Mouse (Mus musculus): Measurements from ENCODE around the gene App. TPM values are rescaled to one million over a fixed set of nuclear protein-coding genes. Genes with fewer than 3 reads are reported as not detected.

Gene App
- polyA plus RNA-seq, 1 experiment from 2014 or later: 31.3 TPM

DNA sequence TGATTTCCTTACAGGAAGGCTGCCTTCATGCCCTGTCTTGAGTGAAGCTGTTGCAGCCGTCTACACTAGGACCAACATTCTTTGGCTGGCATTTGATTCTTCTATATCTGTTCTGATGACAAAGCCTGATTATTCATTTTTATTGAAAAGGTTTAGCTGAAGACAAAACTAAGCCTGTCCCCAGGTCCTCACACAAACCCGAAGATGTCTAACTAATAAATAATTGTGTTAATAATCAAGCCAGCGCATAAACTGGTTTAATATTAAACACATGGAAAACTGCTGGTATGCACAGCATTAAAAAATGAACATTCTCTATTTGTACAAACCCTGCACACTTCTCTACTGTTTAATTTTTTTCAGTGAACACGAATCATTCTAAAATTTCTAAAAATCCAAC lies 7.4 kb downstream of the App start:
- H3K4me2 ChIP-seq (ENCODE audit: low read depth, low read length): no peak overlapping the region
- no peak overlapping the region for H3K9ac ChIP-seq (replicated peaks)
- no peaks in the 10 kb centered on the region for H3K27me3 ChIP-seq (ENCODE audit: insufficient read depth, low read length)
- WGBS (ENCODE audit: insufficient replicate concordance): 71% methylated on average over 4 of the region's 4 CpGs
- no peak for DNase-seq
- no peak overlapping the region for H3K27ac ChIP-seq (ENCODE audit: low read depth)
- no peak for ATAC-seq
- H3K4me3 ChIP-seq (ENCODE audit: low read depth, low read length): no peak overlapping the region
- no peak for TF ChIP-seq CTCF (IDR thresholded peaks at IDR 0.05; ENCODE audit: low read depth)
- TF ChIP-seq EP300 (IDR thresholded peaks at IDR 0.05; ENCODE audit: low read depth): no peak
- no peaks in the 10 kb centered on the region for H3K9me3 ChIP-seq (ENCODE audit: low read length)
- no peaks in the 10 kb centered on the region for H3K4me1 ChIP-seq (ENCODE audit: insufficient read depth)
- H3K36me3 ChIP-seq (replicated peaks; ENCODE audit: insufficient read depth, low read length): no peaks in the 10 kb centered on the region

DNA sequence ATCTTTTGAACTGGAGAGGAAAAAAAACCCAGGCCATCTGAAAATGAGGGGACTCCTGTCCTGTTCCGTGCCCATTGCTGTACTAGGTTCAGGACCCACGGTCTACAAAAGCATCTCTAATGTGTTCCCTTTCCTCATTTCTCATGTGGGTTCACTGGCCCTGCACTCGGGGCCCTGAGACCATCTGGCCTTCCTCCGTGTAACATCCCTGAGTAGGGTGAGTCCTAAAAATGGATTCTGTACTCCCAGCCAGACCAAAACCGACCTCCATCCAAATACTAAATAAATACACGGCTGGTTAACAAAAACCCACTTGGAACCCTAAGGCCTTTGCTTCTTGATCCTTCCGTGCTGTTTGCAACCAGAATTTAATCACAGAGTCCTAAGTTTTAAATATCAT lies 7.9 kb downstream of the App start:
- WGBS (ENCODE audit: insufficient replicate concordance): 78% methylated on average over 7 of the region's 7 CpGs
- no peaks in the 10 kb centered on the region for H3K9me3 ChIP-seq (ENCODE audit: low read length)

DNA sequence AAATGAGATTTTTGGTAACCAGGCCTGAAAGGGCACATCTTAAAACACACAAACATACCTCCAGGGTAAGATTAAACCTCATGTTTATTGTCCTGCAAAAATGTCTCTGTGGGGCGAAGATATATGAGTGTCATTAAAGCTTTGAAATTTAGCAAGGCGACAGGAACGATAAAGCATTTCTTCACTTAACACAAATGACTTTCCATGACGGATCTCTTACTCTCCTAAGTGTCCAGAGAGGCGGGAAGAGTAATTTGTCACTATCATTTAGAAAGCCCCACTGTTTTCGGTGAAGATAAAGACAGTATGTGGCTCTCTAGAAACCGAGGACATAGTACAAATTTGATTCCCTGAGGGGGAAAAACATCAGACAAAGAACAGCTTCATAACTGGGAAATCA lies 8.4 kb downstream of the App start:
- 76% methylated on average over 7 of the region's 7 CpGs for WGBS (ENCODE audit: insufficient replicate concordance)
- ATAC-seq (no peak), DNase-seq (no peak)
- Histone ChIP-seq H3K4me1 (ENCODE audit: insufficient read depth) (no peaks in the 10 kb centered on the region), H3K9me3 (ENCODE audit: low read length) (no peaks in the 10 kb centered on the region), H3K27ac (ENCODE audit: low read depth) (no peak overlapping the region), H3K27me3 (ENCODE audit: insufficient read depth, low read length) (no peaks in the 10 kb centered on the region), H3K4me3 (ENCODE audit: low read depth, low read length) (no peak overlapping the region), H3K9ac (replicated peaks) (no peak overlapping the region), H3K36me3 (replicated peaks; ENCODE audit: insufficient read depth, low read length) (no peaks in the 10 kb centered on the region), H3K4me2 (ENCODE audit: low read depth, low read length) (no peak overlapping the region)
- TF ChIP-seq EP300 (IDR thresholded peaks at IDR 0.05; ENCODE audit: low read depth) (no peak), CTCF (IDR thresholded peaks at IDR 0.05; ENCODE audit: low read depth) (no peak)

More for the DNA sequence above, 7.9 kb downstream of the App start:
- Histone ChIP-seq H3K9ac (replicated peaks) (no peak overlapping the region), H3K27me3 (ENCODE audit: insufficient read depth, low read length) (no peaks in the 10 kb centered on the region), H3K4me1 (ENCODE audit: insufficient read depth) (no peaks in the 10 kb centered on the region), H3K4me3 (ENCODE audit: low read depth, low read length) (no peak overlapping the region), H3K4me2 (ENCODE audit: low read depth, low read length) (no peak overlapping the region), H3K27ac (ENCODE audit: low read depth) (no peak overlapping the region), H3K36me3 (replicated peaks; ENCODE audit: insufficient read depth, low read length) (no peaks in the 10 kb centered on the region)
- ATAC-seq (no peak), DNase-seq (no peak)
- TF ChIP-seq EP300 (IDR thresholded peaks at IDR 0.05; ENCODE audit: low read depth) (no peak), CTCF (IDR thresholded peaks at IDR 0.05; ENCODE audit: low read depth) (no peak)

- DNase-seq (no peak), ATAC-seq (no peak)
- no peak overlapping the region for H3K4me3 ChIP-seq (ENCODE audit: low read depth, low read length)
- TF ChIP-seq CTCF (IDR thresholded peaks at IDR 0.05; ENCODE audit: low read depth) (no peak), EP300 (IDR thresholded peaks at IDR 0.05; ENCODE audit: low read depth) (no peak)
- 45% methylated on average over 6 of the region's 6 CpGs for WGBS (ENCODE audit: insufficient replicate concordance)
- H3K4me1 ChIP-seq (ENCODE audit: insufficient read depth): no peaks in the 10 kb centered on the region
- H3K9me3 ChIP-seq (ENCODE audit: low read length): no peaks in the 10 kb centered on the region
- no peaks in the 10 kb centered on the region for H3K36me3 ChIP-seq (replicated peaks; ENCODE audit: insufficient read depth, low read length)
- no peak overlapping the region for H3K4me2 ChIP-seq (ENCODE audit: low read depth, low read length)
- no peak overlapping the region for H3K9ac ChIP-seq (replicated peaks)
- no peaks in the 10 kb centered on the region for H3K27me3 ChIP-seq (ENCODE audit: insufficient read depth, low read length)
- H3K27ac ChIP-seq (ENCODE audit: low read depth): no peak overlapping the region
Observed at GRCm38 (mm10) chr16:85162779-85163178, 10.8 kb downstream of the App start.

GRCm38 (mm10) chr16:85160140-85160539 lies 13.4 kb downstream of the App start:
- no peak overlapping the region for H3K4me3 ChIP-seq (ENCODE audit: low read depth, low read length)
- H3K9ac ChIP-seq (replicated peaks): no peak overlapping the region
- ATAC-seq (no peak), DNase-seq (no peak)
- H3K27me3 ChIP-seq (ENCODE audit: insufficient read depth, low read length): no peaks in the 10 kb centered on the region
- no peak overlapping the region for H3K27ac ChIP-seq (ENCODE audit: low read depth)
- no peak for TF ChIP-seq EP300 (IDR thresholded peaks at IDR 0.05; ENCODE audit: low read depth)
- no peak for TF ChIP-seq CTCF (IDR thresholded peaks at IDR 0.05; ENCODE audit: low read depth)
- 56% methylated on average over 2 of the region's 2 CpGs for WGBS (ENCODE audit: insufficient replicate concordance)
- no peaks in the 10 kb centered on the region for H3K9me3 ChIP-seq (ENCODE audit: low read length)
- no peaks in the 10 kb centered on the region for H3K4me1 ChIP-seq (ENCODE audit: insufficient read depth)
- no peaks in the 10 kb centered on the region for H3K36me3 ChIP-seq (replicated peaks; ENCODE audit: insufficient read depth, low read length)
- H3K4me2 ChIP-seq (ENCODE audit: low read depth, low read length): no peak overlapping the region

DNA sequence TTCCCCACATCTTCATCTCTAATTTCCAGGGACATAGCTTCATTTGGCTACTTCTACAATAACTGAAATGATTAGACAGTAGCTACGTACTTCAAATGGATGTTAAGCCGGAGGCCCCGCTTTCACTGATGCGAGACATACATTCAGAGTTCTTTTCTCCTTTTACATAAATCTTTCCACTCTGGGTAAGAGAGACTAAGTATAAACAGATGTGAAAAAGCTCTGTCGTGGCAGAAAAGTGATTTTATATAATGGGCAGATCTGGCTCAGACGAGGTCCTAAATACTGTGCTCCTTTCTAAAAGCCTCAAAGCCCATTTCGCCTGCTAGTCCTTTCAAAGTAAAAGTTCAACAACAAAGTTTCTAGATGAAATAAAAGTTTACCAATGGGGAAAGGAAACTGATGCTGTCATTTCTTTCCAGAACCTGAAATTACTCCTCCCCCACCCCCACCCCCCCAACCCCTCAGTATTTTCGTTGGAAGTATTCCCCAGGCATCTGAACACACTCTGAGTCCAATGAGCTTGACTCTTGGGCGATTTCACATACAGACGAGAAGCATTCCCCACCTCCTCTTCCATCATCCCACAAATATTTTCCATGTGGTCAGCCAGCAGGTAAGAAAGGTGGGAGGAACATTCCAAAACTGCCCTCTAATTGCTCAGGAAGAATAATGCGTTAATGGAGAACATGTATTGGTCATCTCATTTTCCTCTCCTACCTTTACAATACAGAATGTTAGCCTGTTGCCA lies 15.6 kb downstream of the App start:
- Histone ChIP-seq H3K27me3 (ENCODE audit: insufficient read depth, low read length) (no peaks in the 10 kb centered on the region), H3K4me2 (ENCODE audit: low read depth, low read length) (no peak overlapping the region), H3K4me3 (ENCODE audit: low read depth, low read length) (no peak overlapping the region), H3K9me3 (ENCODE audit: low read length) (no peaks in the 10 kb centered on the region), H3K36me3 (replicated peaks; ENCODE audit: insufficient read depth, low read length) (no peaks in the 10 kb centered on the region), H3K27ac (ENCODE audit: low read depth) (no peak overlapping the region), H3K9ac (replicated peaks) (no peak overlapping the region), H3K4me1 (ENCODE audit: insufficient read depth) (peaks cover 3% of the 10 kb centered on the region; the same call in 1 of the 2 replicates)
- no peak for TF ChIP-seq EP300 (IDR thresholded peaks at IDR 0.05; ENCODE audit: low read depth)
- no peak for TF ChIP-seq CTCF (IDR thresholded peaks at IDR 0.05; ENCODE audit: low read depth)
- no peak for ATAC-seq
- no peak for DNase-seq
- WGBS (ENCODE audit: insufficient replicate concordance): 78% methylated on average over 11 of the region's 11 CpGs
